Mouse (Mus musculus): ENCODE data around the gene Fignl1. TPM values are rescaled to one million over a fixed set of nuclear protein-coding genes. Genes with fewer than 3 reads are reported as not detected.

The Fignl1 gene
- total RNA-seq, 2 experiments from 2014 or later, result 0.73 to 1.0 TPM

- intact Hi-C loops (cut with DNase I), result no loop called here
- DNase-seq (ENCODE audit: low spot score in 2 of 2), result no peak
These were observed 32.5 kb downstream of the Fignl1 start for GRCm38 (mm10) chr11:11776071-11776821.

- no peak for DNase-seq (ENCODE audit: low spot score in 2 of 2)
- intact Hi-C loops (cut with DNase I), result no loop called here
These were observed 33.9 kb downstream of the Fignl1 start for GRCm38 (mm10) chr11:11774893-11775292.

GRCm38 (mm10) chr11:11774384-11774783, 34.4 kb downstream of the Fignl1 start:
- intact Hi-C loops (cut with DNase I), result no loop called here
- DNase-seq (ENCODE audit: low spot score in 2 of 2), result no peak

DNA sequence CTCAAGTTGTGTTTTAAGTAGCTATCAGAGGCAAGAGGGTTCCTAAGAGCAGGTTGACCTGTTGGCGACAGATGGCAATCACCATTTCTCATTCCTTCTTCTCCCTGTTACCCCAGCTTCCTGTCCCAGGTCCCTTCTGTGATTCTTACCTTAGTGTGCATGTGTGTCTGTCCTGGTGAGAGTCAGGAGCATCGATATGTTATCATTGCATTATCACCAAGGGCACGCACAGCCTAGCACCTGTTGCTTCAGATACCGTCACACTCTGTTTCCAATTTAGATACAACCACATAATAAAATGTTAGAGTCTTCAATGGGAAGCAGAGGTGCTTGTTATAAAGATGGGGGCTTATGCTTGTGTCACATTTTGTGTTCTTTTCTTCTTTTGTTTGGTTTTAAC, 36.6 kb downstream of the Fignl1 start:
- intact Hi-C loops (cut with DNase I), result no loop called here
- no peak for DNase-seq (ENCODE audit: low spot score in 2 of 2)

- intact Hi-C loops (cut with DNase I), result no loop called here
- no peak for DNase-seq (ENCODE audit: low spot score in 2 of 2)
These were observed 38.1 kb downstream of the Fignl1 start for GRCm38 (mm10) chr11:11770691-11771090.

GRCm38 (mm10) chr11:11769281-11769680, 39.5 kb downstream of the Fignl1 start:
- intact Hi-C loops (cut with DNase I), result no loop called here
- DNase-seq (ENCODE audit: low spot score in 2 of 2), result no peak

DNA sequence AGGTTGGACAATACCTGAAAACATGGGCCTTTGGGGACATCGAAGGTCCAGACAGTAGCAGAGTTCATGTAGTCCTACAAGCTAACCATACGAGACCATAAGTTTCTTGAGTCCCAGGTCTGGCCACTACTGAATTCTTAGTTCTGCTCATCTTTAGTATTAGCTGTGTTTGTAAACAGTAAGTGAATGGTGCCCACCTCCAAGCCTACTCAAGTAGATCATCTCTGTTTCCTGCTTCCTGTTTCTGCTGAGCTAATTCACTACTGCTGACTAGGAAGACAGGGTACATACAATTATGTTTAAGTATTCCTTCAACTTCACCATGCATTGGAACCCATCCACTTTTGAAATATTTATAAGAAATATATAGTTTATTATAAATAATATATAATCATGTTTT, 40.7 kb downstream of the Fignl1 start:
- intact Hi-C loops (cut with DNase I), result no loop called here
- no peak for DNase-seq (ENCODE audit: low spot score in 2 of 2)

- intact Hi-C loops (cut with DNase I), result no loop called here
- no peak for DNase-seq (ENCODE audit: low spot score in 2 of 2)
These were observed 42.0 kb downstream of the Fignl1 start for GRCm38 (mm10) chr11:11766736-11767135.

DNA sequence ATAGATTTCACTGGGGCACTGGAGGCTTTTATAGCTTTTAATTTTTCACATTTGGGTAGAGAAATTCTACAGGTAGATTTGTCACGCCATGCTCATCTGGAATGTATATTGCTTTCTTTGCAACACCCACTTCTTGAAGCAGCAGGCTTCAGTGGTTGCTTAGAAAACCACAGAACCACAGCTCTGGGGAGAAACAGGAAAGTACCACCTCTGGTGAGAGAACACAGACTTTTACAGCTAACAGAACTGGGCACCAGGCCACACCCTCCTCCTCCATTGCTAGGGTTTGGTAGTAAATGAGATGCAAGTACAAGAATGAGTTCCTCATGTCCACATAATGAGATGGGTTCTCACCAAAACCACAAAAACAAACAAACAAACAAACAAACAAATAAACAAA, 42.7 kb downstream of the Fignl1 start:
- intact Hi-C loops (cut with DNase I), result no loop called here
- peak in 1 of 2 experiments; percentile 27 for DNase-seq (ENCODE audit: low spot score in 2 of 2)

- intact Hi-C loops (cut with DNase I), result no loop called here
- no peak for DNase-seq (ENCODE audit: low spot score in 2 of 2)
These were observed 43.3 kb downstream of the Fignl1 start for GRCm38 (mm10) chr11:11765414-11765813.

DNA sequence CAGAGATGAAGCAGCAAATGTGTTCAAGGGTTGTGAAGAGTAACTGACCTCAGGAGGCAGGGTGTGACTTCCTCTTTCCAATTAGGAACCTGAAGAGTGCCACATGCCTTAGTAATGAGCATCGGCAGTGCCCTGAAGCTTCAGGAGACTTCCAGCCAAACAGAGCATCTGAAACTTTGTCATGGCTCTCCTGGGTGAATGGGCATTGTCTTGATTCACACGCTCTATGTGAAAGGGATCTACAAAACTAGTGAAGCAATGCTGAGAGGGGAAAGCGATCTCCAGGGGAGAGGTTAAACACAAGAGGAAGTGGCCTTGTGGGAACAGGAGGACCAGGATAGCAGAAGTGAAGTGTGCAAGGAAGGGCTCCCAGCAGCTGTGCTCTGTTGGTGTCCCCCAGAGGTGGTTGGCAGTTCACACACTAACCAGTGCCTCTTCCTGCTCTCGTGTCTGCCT, 45.5 kb downstream of the Fignl1 start:
- DNase-seq (ENCODE audit: low spot score in 2 of 2), result no peak
- intact Hi-C loops (cut with DNase I), result no loop called here

- DNase-seq (ENCODE audit: low spot score in 2 of 2), result no peak
- intact Hi-C loops (cut with DNase I), result no loop called here
These were observed 49.9 kb downstream of the Fignl1 start for GRCm38 (mm10) chr11:11758883-11759282.

DNA sequence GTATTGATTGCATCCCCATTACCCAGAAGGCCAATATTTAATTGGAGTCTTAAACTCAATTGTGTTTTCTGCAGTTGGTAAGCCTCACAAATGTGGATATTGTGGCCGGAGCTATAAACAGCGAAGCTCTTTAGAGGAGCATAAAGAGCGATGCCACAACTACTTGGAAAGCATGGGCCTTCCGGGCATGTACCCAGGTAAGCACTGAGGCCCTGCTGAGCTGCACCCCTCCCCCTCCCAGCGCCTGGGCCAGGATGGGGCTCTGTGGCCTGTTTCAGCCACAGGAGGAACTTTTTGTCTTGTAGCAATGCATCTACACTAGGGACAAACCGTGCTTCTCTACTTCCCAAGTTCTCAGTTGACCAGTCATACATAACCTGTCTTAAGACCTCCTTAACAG, 50.6 kb downstream of the Fignl1 start:
- no peak for DNase-seq (ENCODE audit: low spot score in 2 of 2)
- intact Hi-C loops (cut with DNase I), result no loop called here

DNA sequence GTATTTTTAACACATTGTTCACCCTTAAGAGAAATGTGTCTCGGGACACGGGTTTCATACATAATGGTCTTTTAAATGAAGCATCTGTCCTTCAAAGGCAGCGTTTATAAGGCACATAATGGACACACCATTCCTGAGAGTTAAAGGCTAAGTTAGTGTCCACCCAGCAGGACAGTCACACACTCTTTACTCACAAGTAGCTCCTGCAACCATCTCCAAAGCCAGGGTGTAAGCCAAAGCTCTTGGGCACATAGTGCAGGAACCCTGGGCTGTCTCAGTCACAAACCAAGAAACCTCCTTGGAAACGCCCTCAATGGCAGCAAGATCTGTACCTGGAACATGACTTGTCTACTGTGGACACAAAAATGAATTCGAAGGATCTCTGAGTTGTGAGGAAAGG, 55.9 kb downstream of the Fignl1 start:
- intact Hi-C loops (cut with DNase I), result no loop called here

DNA sequence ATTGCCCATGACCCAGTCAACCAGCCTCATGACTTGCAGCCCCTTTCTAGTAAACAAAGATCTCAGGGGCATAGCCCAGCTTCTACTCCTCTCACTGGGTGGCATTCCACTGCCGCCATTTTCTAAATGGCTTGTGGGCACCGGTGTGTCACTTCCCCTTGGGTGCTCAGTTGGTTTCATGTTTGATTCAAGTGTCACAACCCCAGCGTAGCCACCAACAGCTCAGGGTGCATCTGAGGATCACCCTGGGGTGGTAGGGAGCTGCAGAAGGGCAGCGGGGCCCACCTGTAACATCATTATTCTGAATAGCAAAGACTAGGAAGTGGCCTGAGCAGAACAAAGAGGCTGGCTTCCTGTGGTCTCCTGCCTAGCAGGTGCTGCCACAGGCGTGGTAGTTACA, 57.7 kb downstream of the Fignl1 start:
- intact Hi-C loops (cut with DNase I), result no loop called here
- no peak for DNase-seq (ENCODE audit: low spot score in 2 of 2)

More for the DNA sequence above, 55.9 kb downstream of the Fignl1 start:
- DNase-seq (ENCODE audit: low spot score in 2 of 2), result no peak

GRCm38 (mm10) chr11:11744222-11744621, 64.5 kb downstream of the Fignl1 start:
- DNase-seq (ENCODE audit: low spot score in 2 of 2), result no peak

DNA sequence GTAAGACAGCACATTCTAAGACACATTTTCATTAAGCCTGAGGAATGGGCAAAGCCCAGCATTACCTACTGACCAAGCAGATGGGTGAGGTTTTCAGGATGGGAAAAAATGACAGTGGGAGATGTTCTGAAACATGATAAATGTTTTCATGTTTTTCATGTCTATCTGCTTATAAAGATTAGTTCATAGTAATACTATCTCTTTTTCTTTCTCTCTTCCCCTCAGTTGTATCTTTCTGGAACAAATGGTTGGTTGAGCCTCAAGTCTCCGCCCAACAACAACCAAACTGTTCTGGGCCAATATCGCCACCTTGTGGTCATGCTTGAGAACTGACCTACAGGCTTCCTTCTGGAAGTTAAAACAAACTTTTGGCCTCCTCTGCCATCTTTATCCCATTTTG, 66.1 kb downstream of the Fignl1 start:
- intact Hi-C loops (cut with DNase I), result loop anchor here (1.0 kb wide), 1 partner anchor 243 kb away; no protein-coding TSS in a partner anchor

More at GRCm38 (mm10) chr11:11744222-11744621, 64.5 kb downstream of the Fignl1 start:
- intact Hi-C loops (cut with DNase I), result no loop called here

DNA sequence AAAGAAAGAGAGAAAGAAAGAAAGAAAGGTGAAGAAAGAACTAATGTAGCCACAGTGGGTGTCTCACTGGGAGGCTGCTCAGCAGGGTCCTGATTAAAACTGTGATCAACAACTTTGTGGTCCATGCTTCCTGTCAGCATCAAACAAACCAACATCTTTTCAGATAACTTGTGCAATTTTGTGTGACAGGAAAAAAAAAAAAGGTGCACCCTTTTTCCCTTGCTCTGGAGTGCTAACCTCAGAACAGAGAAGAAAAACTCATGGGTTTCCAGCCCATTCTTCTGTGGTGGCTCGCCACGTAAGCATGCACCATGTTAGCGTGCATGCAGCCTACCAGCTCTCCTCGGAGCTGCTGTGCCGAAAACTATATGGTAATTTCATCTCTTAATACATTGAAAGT, 67.2 kb downstream of the Fignl1 start:
- no peak for DNase-seq (ENCODE audit: low spot score in 2 of 2)

More for the DNA sequence above, 66.1 kb downstream of the Fignl1 start:
- DNase-seq (ENCODE audit: low spot score in 2 of 2), result no peak

GRCm38 (mm10) chr11:11740603-11741002, 68.2 kb downstream of the Fignl1 start:
- intact Hi-C loops (cut with DNase I), result no loop called here

More for the DNA sequence above, 67.2 kb downstream of the Fignl1 start:
- intact Hi-C loops (cut with DNase I), result no loop called here

GRCm38 (mm10) chr11:11739054-11739453, 69.7 kb downstream of the Fignl1 start:
- no peak for DNase-seq (ENCODE audit: low spot score in 2 of 2)
- intact Hi-C loops (cut with DNase I), result no loop called here

More at GRCm38 (mm10) chr11:11740603-11741002, 68.2 kb downstream of the Fignl1 start:
- no peak for DNase-seq (ENCODE audit: low spot score in 2 of 2)

GRCm38 (mm10) chr11:11737562-11737961, 71.2 kb downstream of the Fignl1 start:
- DNase-seq (ENCODE audit: low spot score in 2 of 2), result no peak
- intact Hi-C loops (cut with DNase I), result no loop called here

All from left cerebral cortex, postnatal 25 days (tissue).